Mouse (Mus musculus): ENCODE data around the gene Fam13a.

Gene Fam13a

GRCm38 (mm10) chr6:58999044-58999453, 25.3 kb downstream of the Fam13a start:
- no peak for DNase-seq (ENCODE audit: low spot score)

DNA sequence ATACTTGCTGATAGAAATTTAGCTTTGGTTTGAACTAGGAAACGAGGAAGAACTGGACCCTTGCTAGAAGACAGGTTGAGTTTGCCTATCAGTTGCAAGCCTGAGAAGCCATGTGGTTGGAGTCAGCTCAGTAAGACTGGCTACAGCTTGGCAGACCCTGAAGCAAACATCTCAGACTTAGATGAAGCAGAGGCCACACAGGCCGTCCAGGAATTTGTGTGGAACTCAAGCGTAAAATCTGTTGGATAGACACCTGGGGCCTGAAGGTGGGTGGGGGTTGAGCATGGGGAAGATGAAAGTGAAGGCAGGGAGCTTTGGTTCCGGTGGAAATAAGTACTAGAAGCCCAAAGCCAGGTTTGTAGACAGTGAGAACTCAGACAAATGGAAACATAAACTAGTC, 25.8 kb downstream of the Fam13a start:
- no peak for DNase-seq (ENCODE audit: low spot score)

DNA sequence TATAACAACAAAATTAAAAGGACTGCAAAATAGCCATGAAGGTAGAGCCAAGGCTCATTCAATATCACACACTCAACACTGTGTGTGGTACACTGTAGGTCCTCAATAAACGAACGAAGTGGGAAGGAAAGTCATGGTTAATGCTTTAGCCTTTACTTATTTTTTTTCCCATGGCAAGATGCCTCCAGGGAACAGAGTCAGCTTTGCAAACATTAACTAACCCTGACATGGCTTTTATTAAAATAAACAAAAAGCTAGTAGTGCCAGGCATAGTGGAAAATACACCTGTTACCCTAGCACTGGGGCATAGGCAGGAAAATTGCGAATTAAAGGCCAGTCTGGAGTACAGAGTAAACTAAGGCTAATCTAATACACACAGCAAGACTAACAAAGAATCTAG, 35.2 kb downstream of the Fam13a start:
- no peak for DNase-seq (ENCODE audit: low spot score)

DNA sequence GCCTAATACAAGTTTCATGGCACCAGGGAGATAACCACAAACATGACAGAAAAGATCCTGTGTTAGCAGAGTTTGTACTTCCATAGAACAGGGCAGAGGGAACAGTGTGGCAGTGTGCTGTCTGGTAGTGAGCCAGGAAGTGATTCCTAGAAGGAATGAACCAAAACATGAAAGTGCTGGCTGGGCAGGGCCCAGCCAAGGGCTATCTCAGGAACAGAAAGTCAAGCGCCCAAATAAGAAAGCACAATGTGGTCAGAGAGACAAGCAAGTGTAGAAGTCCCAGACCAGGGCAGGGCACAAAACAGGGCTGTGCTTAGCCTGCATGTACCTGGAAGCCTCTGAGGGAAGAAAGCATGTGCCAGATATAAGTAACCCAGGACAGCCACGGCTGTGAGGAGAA, 35.6 kb downstream of the Fam13a start:
- no peak for DNase-seq (ENCODE audit: low spot score)

- DNase-seq (ENCODE audit: low spot score), result no peak
Measured at GRCm38 (mm10) chr6:58987166-58987565, 37.2 kb downstream of the Fam13a start.

DNA sequence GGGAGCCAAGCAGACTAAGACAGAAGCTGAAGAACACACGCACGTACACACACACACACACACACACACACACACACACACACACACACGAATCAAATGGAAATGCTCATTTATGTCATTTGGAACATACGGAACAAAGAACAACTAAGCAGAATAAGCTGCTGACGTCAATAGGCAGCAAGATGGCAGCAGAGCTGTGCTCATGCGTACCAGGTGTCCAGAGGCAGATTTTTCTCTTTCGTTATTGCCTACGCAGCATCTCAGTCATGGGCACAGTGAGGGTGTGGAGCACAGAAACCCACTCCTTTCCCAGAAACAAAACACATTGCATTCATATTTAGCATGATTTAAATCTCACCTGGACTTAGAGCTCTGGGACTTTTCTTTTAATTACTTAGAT, 39.2 kb downstream of the Fam13a start:
- DNase-seq (ENCODE audit: low spot score), result no peak

DNA sequence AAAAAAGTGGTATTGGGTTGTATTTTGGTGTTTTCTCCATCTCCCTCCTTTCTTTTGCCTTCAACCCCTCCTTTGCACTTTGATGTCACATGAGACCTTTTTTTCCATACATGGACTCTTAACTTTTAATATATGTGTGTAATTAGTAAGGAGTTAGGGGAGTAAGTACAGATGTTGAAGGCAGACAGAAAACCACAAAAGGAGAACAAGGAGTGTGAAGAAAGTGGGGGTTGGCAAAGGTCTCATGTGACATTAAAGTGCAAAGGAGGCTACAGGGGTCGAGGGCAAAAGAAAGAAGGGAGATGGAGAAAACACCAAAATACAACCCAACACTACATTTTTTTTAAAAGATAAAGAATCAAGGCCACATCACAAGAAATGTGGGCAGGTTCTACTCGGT, 49.1 kb downstream of the Fam13a start:
- no peak for DNase-seq (ENCODE audit: low spot score)

- DNase-seq (ENCODE audit: low spot score), result no peak
Measured at GRCm38 (mm10) chr6:58974428-58974827, 49.9 kb downstream of the Fam13a start.

DNA sequence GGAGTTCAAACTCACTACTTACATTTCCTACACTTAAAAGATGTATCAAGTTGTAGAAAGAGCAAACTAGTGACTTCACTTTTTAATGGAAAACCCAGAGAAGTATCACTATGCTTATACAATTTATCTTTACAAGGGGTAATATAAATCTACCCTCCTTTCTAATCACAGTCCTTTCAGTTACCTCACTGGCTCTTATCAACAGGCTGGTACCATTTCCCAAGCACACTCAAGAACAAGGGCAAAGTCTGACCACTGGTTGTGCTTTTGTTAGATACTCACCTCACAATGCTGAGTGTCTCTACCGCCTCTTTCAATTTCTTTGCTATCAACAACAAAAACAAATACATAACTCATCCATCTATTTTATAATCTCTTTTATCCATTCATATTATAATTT, 51.5 kb downstream of the Fam13a start:
- DNase-seq (ENCODE audit: low spot score), result no peak

GRCm38 (mm10) chr6:58968272-58968671, 56.1 kb downstream of the Fam13a start:
- DNase-seq (ENCODE audit: low spot score), result no peak

GRCm38 (mm10) chr6:58965071-58965831, 59.1 kb downstream of the Fam13a start:
- DNase-seq (ENCODE audit: low spot score), result no peak

GRCm38 (mm10) chr6:58964565-58964964, 59.8 kb downstream of the Fam13a start:
- DNase-seq (ENCODE audit: low spot score), result no peak

DNA sequence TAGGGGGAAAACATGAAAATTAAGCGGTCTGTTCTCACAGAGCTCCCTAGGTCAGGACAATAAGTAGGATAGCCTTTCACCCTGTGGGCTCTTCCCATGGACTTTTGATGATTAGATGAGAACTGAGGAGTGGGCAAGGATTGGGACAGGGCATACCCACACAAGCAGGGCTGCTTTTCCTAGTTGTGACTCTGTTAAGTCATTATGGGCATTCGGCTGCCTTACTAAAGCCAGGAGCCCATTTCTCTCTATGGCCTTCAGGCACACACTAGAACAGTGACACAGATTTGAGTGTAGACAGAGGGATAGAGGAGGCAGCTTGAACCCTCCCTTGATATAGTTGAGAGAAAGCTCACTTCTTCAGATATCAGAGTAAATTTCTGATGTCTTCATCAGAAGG, 60.3 kb downstream of the Fam13a start:
- DNase-seq (ENCODE audit: low spot score), result no peak

DNA sequence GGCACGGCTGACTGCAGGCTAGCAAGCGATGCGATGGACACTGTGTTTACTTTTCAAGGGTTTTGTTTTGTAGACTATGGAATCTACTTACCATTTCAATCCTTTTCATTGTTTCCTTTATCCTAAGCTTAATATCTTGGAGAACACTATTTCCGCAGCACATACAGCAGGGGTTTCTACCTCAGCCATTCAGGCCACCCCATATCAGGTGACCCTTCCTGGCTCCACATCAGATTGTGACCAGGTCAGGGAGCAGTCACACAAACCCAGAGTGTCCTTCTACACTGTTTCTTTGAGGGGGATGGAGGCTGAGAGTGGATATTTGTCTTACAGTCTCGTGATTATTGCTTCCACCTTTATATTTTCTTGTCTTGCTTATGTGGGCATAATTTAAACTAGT, 61.7 kb downstream of the Fam13a start:
- DNase-seq (ENCODE audit: low spot score), result no peak

DNA sequence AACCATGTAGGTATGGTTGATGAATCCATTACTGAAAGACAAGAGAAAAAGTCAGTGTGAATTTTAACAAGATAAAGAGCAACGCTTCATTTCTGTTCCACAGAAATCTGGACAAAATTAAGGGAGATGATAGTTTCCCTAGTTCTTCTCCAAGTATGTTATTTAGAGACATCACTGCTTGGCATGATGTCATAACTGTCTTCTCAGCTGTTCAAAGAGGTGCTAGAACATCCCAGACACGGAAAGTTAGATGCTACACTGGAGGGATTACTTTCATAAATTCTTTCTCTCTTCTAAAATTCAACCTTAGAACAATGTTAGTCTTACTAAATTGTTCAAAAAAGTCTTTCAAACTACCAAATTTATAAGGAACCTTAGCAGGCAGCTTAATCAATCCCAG, 63.8 kb downstream of the Fam13a start:
- no peak for DNase-seq (ENCODE audit: low spot score)

DNA sequence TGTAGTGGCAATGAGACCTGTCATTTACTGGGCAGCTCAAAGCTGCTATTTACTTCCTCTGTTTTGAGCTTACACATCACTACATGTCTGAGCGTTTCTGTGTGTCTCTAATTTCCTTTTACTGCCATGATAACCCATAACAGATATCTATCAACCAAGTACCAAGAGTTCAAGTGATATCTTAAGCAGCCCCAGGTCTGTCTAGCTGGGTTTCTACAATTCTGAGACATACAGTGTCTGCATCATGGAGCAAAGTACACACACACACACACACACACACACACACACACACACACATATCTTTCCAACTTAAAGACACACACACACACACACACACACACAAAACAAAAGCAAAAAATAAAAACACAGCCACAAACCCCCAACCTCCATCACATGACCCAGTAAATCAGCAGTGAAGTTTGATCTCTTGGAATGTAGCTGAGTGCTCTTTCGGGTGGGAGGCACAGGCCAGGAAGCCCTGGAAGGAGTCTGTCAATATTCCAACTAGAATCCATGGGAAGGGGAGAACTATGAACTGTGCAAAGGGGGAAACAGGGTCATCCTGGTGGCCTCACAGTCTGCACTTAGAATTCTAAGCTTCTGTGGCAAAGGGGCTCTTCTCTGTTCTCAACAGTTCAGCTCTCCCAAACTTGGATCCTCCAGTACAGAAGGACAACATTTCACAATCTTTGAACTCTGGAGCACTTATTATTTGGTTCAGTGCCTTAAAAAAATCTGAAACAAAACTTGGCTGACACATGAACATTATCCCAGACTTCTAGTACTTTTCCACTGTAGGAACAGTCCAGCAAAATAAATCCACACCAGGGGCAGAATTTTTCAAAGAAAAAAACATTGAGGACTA, 73.0 kb downstream of the Fam13a start:
- peak; percentile 14 for DNase-seq (ENCODE audit: low spot score)

- DNase-seq (ENCODE audit: low spot score), result no peak
Measured at GRCm38 (mm10) chr6:58950410-58950809, 73.9 kb downstream of the Fam13a start.

- no peak for DNase-seq (ENCODE audit: low spot score)
Measured at GRCm38 (mm10) chr6:58946840-58947239, 77.5 kb downstream of the Fam13a start.

GRCm38 (mm10) chr6:58946246-58946645, 78.1 kb downstream of the Fam13a start:
- DNase-seq (ENCODE audit: low spot score), result no peak

GRCm38 (mm10) chr6:58943958-58944357, 80.4 kb downstream of the Fam13a start:
- no peak for DNase-seq (ENCODE audit: low spot score)

- DNase-seq (ENCODE audit: low spot score), result no peak
Measured at GRCm38 (mm10) chr6:58942276-58942675, 82.1 kb downstream of the Fam13a start.

GRCm38 (mm10) chr6:58937726-58938125, 86.6 kb downstream of the Fam13a start:
- DNase-seq (ENCODE audit: low spot score), result no peak

GRCm38 (mm10) chr6:58934144-58934543, 90.2 kb downstream of the Fam13a start:
- no peak for DNase-seq (ENCODE audit: low spot score)
